Comparison of ENCODE assay signal across 8 mouse cellular contexts in genomic region chr1:180811596-180812462, GRCm38 (mm10). TPM values are rescaled to one million over a fixed set of nuclear protein-coding genes. Genes with fewer than 3 reads are reported as not detected.
DNase-seq lines count a peak whose midpoint lies in the region; ATAC-seq and TF ChIP-seq lines count a peak whose summit lies in the region.

No protein-coding gene starts in this region.

- H3K4me2 ChIP-seq in hindbrain, embryonic 16.5 days (ENCODE audit: low read length), result peak overlapping the region; percentile 56
- H3K4me2 ChIP-seq in lung, embryonic 15.5 days, result peak overlapping the region; percentile 52

- DNase-seq in A20 (ENCODE audit: low read depth, low spot score), result peak; percentile 66
- DNase-seq in brain, embryonic 14.5 days (ENCODE audit: low read depth), result peak; percentile 23
- peak; percentile 42 for DNase-seq in thymus, postnatal 14 days
- DNase-seq in spleen, adult 18-20 months, result no peak

- peak; percentile 46; the same call in 1 of the 2 replicates for TF ChIP-seq CTCF in brain, embryonic 14.5 days (IDR thresholded peaks at IDR 0.05; ENCODE audit: borderline replicate concordance, extremely low read depth, insufficient read depth, insufficient read length)

- peak overlapping the region; percentile 99 for H3K4me3 ChIP-seq in erythroblast, embryonic 14.5 days (replicated peaks)
- H3K4me3 ChIP-seq in hindbrain, embryonic 16.5 days (ENCODE audit: low read length), result peak overlapping the region; percentile 97
- peak overlapping the region; percentile 98 for H3K4me3 ChIP-seq in lung, embryonic 15.5 days

- no peaks in the 10 kb centered on the region for H3K9me3 ChIP-seq in erythroblast, embryonic 14.5 days (ENCODE audit: control insufficient read depth, low read length)
- no peaks in the 10 kb centered on the region for H3K9me3 ChIP-seq in hindbrain, embryonic 16.5 days (ENCODE audit: control insufficient read depth, low read length)
- no peaks in the 10 kb centered on the region for H3K9me3 ChIP-seq in lung, embryonic 15.5 days

- ATAC-seq in erythroblast, adult 5-6 weeks (replicated peaks; ENCODE audit: low FRiP score, poor library complexity, severe bottlenecking), result no peak
- ATAC-seq in hindbrain, embryonic 16.5 days, result no peak
- no peak for ATAC-seq in lung, embryonic 15.5 days (ENCODE audit: borderline replicate concordance, extremely low read depth, low FRiP score, low TSS enrichment)

- no peaks in the 10 kb centered on the region for H3K27me3 ChIP-seq in erythroblast, embryonic 14.5 days (ENCODE audit: control insufficient read depth)
- H3K27me3 ChIP-seq in hindbrain, embryonic 16.5 days (replicated peaks; ENCODE audit: control insufficient read depth, insufficient read depth, low read length), result no peaks in the 10 kb centered on the region
- no peaks in the 10 kb centered on the region for H3K27me3 ChIP-seq in lung, embryonic 15.5 days

- no peak for TF ChIP-seq POLR2A in brain, embryonic 14.5 days (IDR thresholded peaks at IDR 0.05; ENCODE audit: borderline replicate concordance, extremely low read depth, insufficient read depth, insufficient read length, poor library complexity, severe bottlenecking)

- H3K36me3 ChIP-seq in erythroblast, embryonic 14.5 days (ENCODE audit: control insufficient read depth), result peaks cover 55% of the 10 kb centered on the region
- H3K36me3 ChIP-seq in hindbrain, embryonic 16.5 days (ENCODE audit: control insufficient read depth, insufficient read depth, low read length), result peaks cover 23% of the 10 kb centered on the region
- H3K36me3 ChIP-seq in lung, embryonic 15.5 days, result peaks cover 35% of the 10 kb centered on the region

- WGBS in hindbrain, embryonic 16.5 days, result 4% methylated on average over 27 of the region's 27 CpGs
- WGBS in lung, embryonic 15.5 days, result 1% methylated on average over 27 of the region's 27 CpGs

- H3K27ac ChIP-seq in hindbrain, embryonic 16.5 days (ENCODE audit: low read depth, low read length), result peak overlapping the region; percentile 99
- peak overlapping the region; percentile 100 for H3K27ac ChIP-seq in lung, embryonic 15.5 days

- peaks cover 65% of the 10 kb centered on the region for H3K4me1 ChIP-seq in erythroblast, embryonic 14.5 days (ENCODE audit: control insufficient read depth)
- peaks cover 38% of the 10 kb centered on the region for H3K4me1 ChIP-seq in hindbrain, embryonic 16.5 days (ENCODE audit: control insufficient read depth, insufficient read depth, low read depth, low read length)
- H3K4me1 ChIP-seq in lung, embryonic 15.5 days, result peaks cover 30% of the 10 kb centered on the region

- H3K9ac ChIP-seq in hindbrain, embryonic 16.5 days (ENCODE audit: low read depth, low read length), result peak overlapping the region; percentile 100
- H3K9ac ChIP-seq in lung, embryonic 15.5 days, result peak overlapping the region; percentile 100

RNA-seq across cellular contexts. Expression of gene H3f3a, which starts 1.9 kb away (rescaled TPM):
- polyA plus RNA-seq in erythroblast, embryonic 14.5 days (2012), result 610 and 750 TPM in 2 replicates
- 966 and 1,002 TPM in 2 replicates for total RNA-seq in erythroblast, adult 5-6 weeks (2015; ENCODE audit: low replicate concordance)
- total RNA-seq in erythroblast, adult 5-6 weeks (2017; ENCODE audit: low replicate concordance), result 1,471 and 1,473 TPM in 2 replicates
- 2,000 and 2,211 TPM in 2 replicates for polyA plus RNA-seq in brain, embryonic 14.5 days (2012; rRNA removed)
- polyA plus RNA-seq in hindbrain, embryonic 16.5 days (2015; fragmentation: Nextera tagmentation; extraction: Ambion mirVana), result 2,228 and 2,423 TPM in 2 replicates
- polyA plus RNA-seq in lung, embryonic 15.5 days (2015; fragmentation: Nextera tagmentation; extraction: Ambion mirVana), result 2,468 and 2,584 TPM in 2 replicates

RNA-seq across cellular contexts. Expression of gene Sde2, which starts 39.1 kb away (rescaled TPM):
- 2.5 and 2.7 TPM in 2 replicates for polyA plus RNA-seq in erythroblast, embryonic 14.5 days (2012)
- 17.3 and 29.4 TPM in 2 replicates for total RNA-seq in erythroblast, adult 5-6 weeks (2015; ENCODE audit: low replicate concordance)
- 34.7 and 53.5 TPM in 2 replicates for total RNA-seq in erythroblast, adult 5-6 weeks (2017; ENCODE audit: low replicate concordance)
- polyA plus RNA-seq in brain, embryonic 14.5 days (2012; rRNA removed), result 22.0 and 25.5 TPM in 2 replicates
- 28.7 and 32.2 TPM in 2 replicates for polyA plus RNA-seq in hindbrain, embryonic 16.5 days (2015; fragmentation: Nextera tagmentation; extraction: Ambion mirVana)
- polyA plus RNA-seq in lung, embryonic 15.5 days (2015; fragmentation: Nextera tagmentation; extraction: Ambion mirVana), result 33.7 and 36.6 TPM in 2 replicates

Comparison
In these comparisons a context has a peak if more than half of its experiments do, and no peak if none do; other contexts are left out.
1. DNase-seq: peak in A20 (single experiment), brain, embryonic 14.5 days (single experiment) and thymus, postnatal 14 days (single experiment); none in spleen, adult 18-20 months (0 of 2).
2. Peak in every context shown above with its lines, with median percentiles within 50 percentile points of each other: H3K4me3 ChIP-seq.